Mouse (Mus musculus) forebrain, postnatal 0 days (tissue): Measurements from ENCODE around the gene Pus7l. TPM values are rescaled to one million over a fixed set of nuclear protein-coding genes. Genes with fewer than 3 reads are reported as not detected.
A peak's percentile ranks its signal among the peaks of the same experiment; 100 is the strongest.

ENCODE experiments used
- ATAC-seq: fragments of 200-750 bp; cut with Nextera tagmentation; 2 replicates; pipeline ENCODE4 v1.8.0; 2017; ENCODE audit warnings: mild to moderate bottlenecking, moderate library complexity
- DNase-seq: peaks from one replicate; pipeline ENCODE4 v3.0.0-alpha.2; 2015
- H3K27ac ChIP-seq: fragments of 300-500 bp; sonication (generic); 2 replicates; pipeline ENCODE4 v1.5.1; 2014; ENCODE audit warnings: low read depth, mild to moderate bottlenecking, antibody characterized with exemption, low read length, moderate library complexity, mixed read lengths
- H3K27me3 ChIP-seq: fragments of 300-500 bp; sonication (generic); 2 replicates; pipeline ENCODE4 v1.6.1; 2014; ENCODE audit warnings: mild to moderate bottlenecking, low read length, mixed read lengths; ENCODE audit not compliant: insufficient read depth
- H3K36me3 ChIP-seq: fragments of 300-500 bp; sonication (generic); 2 replicates; pipeline ENCODE4 v1.6.1; 2014; ENCODE audit warnings: mild to moderate bottlenecking, moderate library complexity; ENCODE audit not compliant: insufficient read depth
- H3K4me1 ChIP-seq: fragments of 300-500 bp; sonication (generic); 2 replicates; pipeline ENCODE4 v1.6.1; 2014; ENCODE audit warnings: antibody characterized with exemption; ENCODE audit not compliant: insufficient read depth
- H3K4me2 ChIP-seq: fragments of 300-500 bp; sonication (generic); 2 replicates; pipeline ENCODE4 v1.6.1; 2014; ENCODE audit warnings: low read depth, mild to moderate bottlenecking, moderate library complexity
- H3K4me3 ChIP-seq: fragments of 300-500 bp; sonication (generic); 2 replicates; pipeline ENCODE4 v1.5.1; 2014; ENCODE audit warnings: low read depth, low read length, mixed read lengths
- H3K9ac ChIP-seq: fragments of 300-500 bp; sonication (generic); 2 replicates; pipeline ENCODE4 v1.6.1; 2014; ENCODE audit warnings: mild to moderate bottlenecking
- H3K9me3 ChIP-seq: fragments of 300-500 bp; sonication (generic); 2 replicates; pipeline ENCODE4 v1.6.1; 2016; ENCODE audit warnings: low read length
- CTCF ChIP-seq: sonication (generic); IDR thresholded peaks from 2 replicates; pipeline ENCODE4 v1.5.1; 2016; ENCODE audit warnings: antibody characterized with exemption, control low read depth, low read depth
- WGBS: fragments of 180-500 bp; shearing (Covaris S2); extraction: QIAGEN DNeasy Blood & Tissue Kit; methylation state at CpG from one replicate; pipeline ENCODE4 v1.1.7; 2014; 5-methylcytosine and 5-hydroxymethylcytosine counted together
- polyA plus RNA-seq: library from polyadenylated mRNA; unstranded; fragments of >200 nt; fragmentation: Nextera tagmentation; extraction: Ambion mirVana; gene quantifications from 2 replicates; pipeline ENCODE4 v1.2.1, GENCODE M21; 2015
- total RNA-seq: library from RNA; depleted of rRNA; stranded (reverse); fragments of >200 nt; gene quantifications from 2 replicates; pipeline ENCODE4 v1.2.3, GENCODE M21; 2014

Gene Pus7l
- total and polyA plus RNA-seq, 2 experiments from 2014 or later = 5.0 to 5.6 TPM

DNA sequence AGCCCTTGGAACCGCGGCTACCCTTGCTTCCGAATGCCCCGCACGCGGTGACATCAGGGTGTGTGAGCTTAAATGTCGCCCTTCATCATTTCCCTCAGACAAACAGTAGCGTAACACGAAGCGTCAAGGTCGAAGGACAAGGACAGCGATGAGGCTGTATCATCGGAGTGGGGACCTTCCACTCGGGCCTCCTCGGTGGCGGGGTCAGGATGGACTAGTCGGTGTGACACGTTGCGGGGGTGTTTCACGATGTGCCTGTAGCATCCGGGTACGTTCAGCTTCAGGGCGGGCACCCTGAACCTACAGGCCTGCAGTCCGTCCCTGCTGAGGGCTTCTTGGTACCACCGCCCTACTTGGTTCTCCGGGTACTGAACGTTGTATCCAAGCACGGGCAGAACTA, 20.1 kb downstream of the Pus7l start:
- Histone ChIP-seq H3K9ac (no peak overlapping the region), H3K36me3 (no peaks in the 10 kb centered on the region), H3K27ac (no peak overlapping the region), H3K27me3 (no peaks in the 10 kb centered on the region), H3K9me3 (no peaks in the 10 kb centered on the region), H3K4me2 (no peak overlapping the region), H3K4me1 (no peaks in the 10 kb centered on the region), H3K4me3 (no peak overlapping the region)
- 94% methylated on average over 28 of the region's 28 CpGs for WGBS
- no peak for TF ChIP-seq CTCF
- ATAC-seq = no peak
- DNase-seq = no peak

DNA sequence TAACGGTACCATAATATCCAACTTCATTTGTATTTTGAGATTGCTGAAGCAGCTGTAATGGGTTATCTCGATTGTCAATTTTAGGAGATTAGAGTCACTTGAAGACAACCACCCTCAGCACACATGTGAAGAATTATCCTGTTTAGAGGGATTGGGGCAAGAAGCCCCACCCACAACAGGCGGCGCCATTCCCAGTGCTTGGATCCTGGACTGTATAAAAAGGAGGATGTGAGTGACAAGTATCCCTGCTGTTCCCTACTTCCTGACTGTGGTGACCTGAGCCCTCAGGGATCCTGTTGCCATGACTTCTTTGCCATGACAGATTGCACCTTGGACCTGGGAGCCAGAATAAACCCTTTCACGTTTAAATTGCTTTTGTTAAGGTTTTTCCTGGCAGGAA, 22.4 kb downstream of the Pus7l start:
- ATAC-seq (no peak), DNase-seq (no peak)
- Histone ChIP-seq H3K9ac (no peak overlapping the region), H3K27me3 (no peaks in the 10 kb centered on the region), H3K4me3 (no peak overlapping the region), H3K36me3 (no peaks in the 10 kb centered on the region), H3K4me2 (no peak overlapping the region), H3K9me3 (no peaks in the 10 kb centered on the region), H3K27ac (no peak overlapping the region), H3K4me1 (no peaks in the 10 kb centered on the region)
- WGBS = 76% methylated on average over 5 of the region's 5 CpGs
- no peak for TF ChIP-seq CTCF

DNA sequence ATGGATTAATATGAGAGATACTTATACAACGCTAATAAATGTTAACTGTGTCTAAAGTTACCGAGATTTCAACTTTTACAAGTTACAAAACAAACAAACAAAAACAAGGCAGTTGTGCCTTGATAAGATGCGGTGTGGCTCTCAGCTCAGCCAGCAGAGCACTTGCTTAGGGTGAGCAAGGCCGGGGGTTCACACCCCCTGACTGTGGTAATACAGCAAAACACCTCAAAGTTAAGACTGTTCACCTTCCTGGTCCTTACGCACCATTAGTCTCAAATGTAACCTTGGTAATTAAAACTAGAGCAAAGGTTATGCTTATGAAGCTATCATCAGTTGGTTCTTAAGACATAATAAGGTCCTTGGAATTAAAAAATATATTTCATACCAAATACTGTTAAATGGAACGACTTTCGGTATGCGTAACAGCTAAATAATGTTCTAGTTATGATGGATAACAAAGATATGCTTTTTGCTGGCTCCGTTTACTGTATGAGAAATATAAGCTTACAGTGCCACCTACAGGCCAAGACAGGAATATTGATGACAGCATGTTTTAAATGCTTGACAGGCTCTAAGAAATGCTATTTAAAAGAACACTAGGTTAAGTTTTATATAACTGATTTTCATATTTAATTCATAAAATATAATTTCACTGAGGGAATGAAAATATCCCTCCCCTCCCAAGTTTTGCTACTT, 23.0 kb downstream of the Pus7l start:
- TF ChIP-seq CTCF = peak; percentile 82
- Histone ChIP-seq H3K36me3 (no peaks in the 10 kb centered on the region), H3K4me2 (no peak overlapping the region), H3K4me3 (no peak overlapping the region), H3K27ac (no peak overlapping the region), H3K9me3 (no peaks in the 10 kb centered on the region), H3K9ac (no peak overlapping the region), H3K27me3 (no peaks in the 10 kb centered on the region), H3K4me1 (no peaks in the 10 kb centered on the region)
- DNase-seq (peak; percentile 92), ATAC-seq (peak; percentile 74)
- 42% methylated on average over 9 of the region's 9 CpGs for WGBS

DNA sequence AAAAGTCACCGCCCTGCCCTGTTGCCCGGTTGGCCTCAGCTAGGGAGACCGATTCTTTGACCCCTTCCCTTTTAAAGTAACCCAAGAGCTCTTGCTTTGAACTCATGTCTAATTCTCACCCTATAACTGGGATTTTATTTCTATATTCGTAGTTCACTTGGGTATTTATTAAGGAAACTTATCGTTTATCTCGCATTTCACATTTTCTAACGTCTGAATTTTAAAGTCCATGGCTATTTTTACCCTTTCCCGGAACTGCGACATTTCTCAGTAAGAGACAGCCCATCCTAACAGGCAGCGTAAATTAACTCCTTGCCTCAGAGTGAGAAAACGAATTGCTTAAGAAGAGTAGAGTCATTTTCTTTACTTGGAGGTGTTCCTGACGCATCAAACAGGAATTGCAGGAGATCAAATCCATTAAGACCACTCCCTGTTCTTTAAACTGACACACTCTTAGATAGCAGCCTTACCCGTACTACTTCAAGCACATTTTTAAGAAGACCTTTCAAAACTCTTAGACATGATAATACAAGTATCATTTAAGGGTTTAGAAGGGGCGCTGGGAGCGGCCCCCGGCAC, 25.3 kb downstream of the Pus7l start:
- ATAC-seq = no peak

DNA sequence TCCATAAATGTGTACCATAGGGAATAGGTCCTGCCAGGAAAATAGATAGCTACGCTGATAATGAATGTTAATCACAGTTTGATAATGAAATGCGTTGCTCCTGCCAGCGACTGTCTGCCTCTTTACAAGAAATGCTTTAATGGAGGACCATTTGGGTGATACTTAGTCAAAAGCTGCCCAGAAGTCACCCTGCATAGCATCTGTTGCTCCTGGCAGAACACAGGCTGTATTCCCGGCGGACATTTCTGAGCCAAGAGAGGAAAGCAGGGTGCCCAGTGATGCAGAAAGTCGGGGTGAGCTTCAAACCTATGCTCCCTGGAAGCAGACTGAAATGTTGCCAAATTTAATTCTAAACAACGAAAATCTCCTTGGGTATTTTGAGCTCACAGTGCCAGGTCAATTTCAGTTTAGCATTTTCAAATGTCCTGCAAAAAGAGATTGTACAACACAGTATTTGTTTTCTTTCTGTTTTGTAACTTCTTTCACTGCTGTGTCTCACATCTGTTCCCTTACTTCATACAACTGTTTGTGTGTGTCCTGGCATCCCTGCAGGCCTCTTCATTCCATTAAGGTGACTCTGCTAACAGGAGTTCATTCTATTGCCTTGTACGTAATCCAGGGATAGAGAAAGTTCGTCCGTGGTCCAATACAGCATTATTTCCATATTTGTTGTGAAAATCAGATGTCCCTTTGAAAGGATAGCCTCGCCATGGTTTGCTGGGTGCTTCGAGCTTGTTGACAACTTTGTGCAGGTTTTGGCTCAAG, 39.7 kb downstream of the Pus7l start:
- Histone ChIP-seq H3K27ac (no peak overlapping the region), H3K4me1 (no peaks in the 10 kb centered on the region), H3K4me3 (no peak overlapping the region), H3K36me3 (no peaks in the 10 kb centered on the region), H3K9ac (no peak overlapping the region), H3K27me3 (no peaks in the 10 kb centered on the region), H3K9me3 (no peaks in the 10 kb centered on the region), H3K4me2 (no peak overlapping the region)
- ATAC-seq (no peak), DNase-seq (peak; percentile 46)
- 38% methylated on average over 12 of the region's 12 CpGs for WGBS
- TF ChIP-seq CTCF = no peak

More for the DNA sequence above, 25.3 kb downstream of the Pus7l start:
- no peaks in the 10 kb centered on the region for H3K4me1 ChIP-seq
- no peak overlapping the region for H3K4me3 ChIP-seq
- H3K9ac ChIP-seq = no peak overlapping the region
- no peaks in the 10 kb centered on the region for H3K9me3 ChIP-seq
- TF ChIP-seq CTCF = no peak
- DNase-seq = no peak
- no peaks in the 10 kb centered on the region for H3K36me3 ChIP-seq
- H3K27me3 ChIP-seq = no peaks in the 10 kb centered on the region
- no peak overlapping the region for H3K27ac ChIP-seq
- no peak overlapping the region for H3K4me2 ChIP-seq
- WGBS = 74% methylated on average over 16 of the region's 16 CpGs

DNA sequence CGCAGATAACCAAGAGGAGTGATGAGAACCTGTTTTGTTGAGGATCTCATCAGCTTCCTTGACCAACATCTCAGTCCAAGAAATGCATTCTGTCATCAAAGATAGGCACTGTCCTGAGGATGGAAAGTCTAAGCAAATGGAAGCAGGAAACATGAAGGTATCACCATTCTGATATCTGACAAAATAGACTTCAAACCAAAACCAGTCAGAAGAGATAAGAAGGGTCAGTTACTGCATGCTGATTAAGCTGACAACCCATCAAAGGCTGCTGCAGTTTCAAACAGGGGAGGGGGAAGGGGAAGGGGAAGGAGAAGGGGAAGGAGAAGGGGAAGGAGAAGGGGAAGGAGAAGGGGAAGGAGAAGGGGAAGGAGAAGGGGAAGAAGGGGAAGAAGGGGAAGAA, 44.1 kb downstream of the Pus7l start:
- Histone ChIP-seq H3K27ac (no peak overlapping the region), H3K9me3 (no peaks in the 10 kb centered on the region), H3K9ac (no peak overlapping the region), H3K4me1 (no peaks in the 10 kb centered on the region), H3K36me3 (no peaks in the 10 kb centered on the region), H3K4me2 (no peak overlapping the region), H3K27me3 (no peaks in the 10 kb centered on the region), H3K4me3 (no peak overlapping the region)
- WGBS = 78% methylated on average over 1 of the region's 1 CpGs
- ATAC-seq (no peak), DNase-seq (no peak)
- no peak for TF ChIP-seq CTCF

DNA sequence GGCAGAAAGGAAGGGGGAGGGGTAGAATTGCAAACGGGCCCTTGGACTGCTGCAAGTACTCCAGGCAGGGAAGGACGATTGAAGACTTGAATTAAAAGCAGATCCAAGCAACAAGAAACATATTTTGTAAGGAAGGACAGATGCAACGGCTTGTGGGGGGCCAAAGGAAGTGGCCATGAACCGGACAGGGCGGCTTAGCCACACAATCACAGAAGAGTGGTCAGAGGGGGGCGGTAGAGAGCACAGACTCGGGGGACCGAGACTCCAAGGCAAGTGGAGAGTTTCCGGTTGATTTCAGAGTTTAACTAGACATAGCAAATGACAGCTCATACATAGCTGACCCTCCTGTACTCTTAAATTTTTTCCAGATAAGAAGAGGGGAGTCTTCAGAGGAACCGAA, 47.4 kb downstream of the Pus7l start:
- DNase-seq (no peak), ATAC-seq (no peak)
- no peaks in the 10 kb centered on the region for H3K4me1 ChIP-seq
- no peaks in the 10 kb centered on the region for H3K36me3 ChIP-seq
- no peak overlapping the region for H3K4me3 ChIP-seq
- no peak overlapping the region for H3K27ac ChIP-seq
- no peak for TF ChIP-seq CTCF
- no peak overlapping the region for H3K4me2 ChIP-seq
- no peaks in the 10 kb centered on the region for H3K27me3 ChIP-seq
- H3K9ac ChIP-seq = no peak overlapping the region
- no peaks in the 10 kb centered on the region for H3K9me3 ChIP-seq
- whole genome bisulfite sequencing = 70% methylated on average over 10 of the region's 10 CpGs
